Mouse (Mus musculus) T-helper 1 cell (primary cell): ENCODE measurements around the gene Hist1h3d.

Experiments
- in situ Hi-C: fragments of 300-600 bp; cut with MboI, MseI; formaldehyde crosslinking; loops from one replicate; pipeline ENCODE4 v1.15.1; 2025; ENCODE audit warnings: high pct_unique_total_duplicates

The Hist1h3d gene

DNA sequence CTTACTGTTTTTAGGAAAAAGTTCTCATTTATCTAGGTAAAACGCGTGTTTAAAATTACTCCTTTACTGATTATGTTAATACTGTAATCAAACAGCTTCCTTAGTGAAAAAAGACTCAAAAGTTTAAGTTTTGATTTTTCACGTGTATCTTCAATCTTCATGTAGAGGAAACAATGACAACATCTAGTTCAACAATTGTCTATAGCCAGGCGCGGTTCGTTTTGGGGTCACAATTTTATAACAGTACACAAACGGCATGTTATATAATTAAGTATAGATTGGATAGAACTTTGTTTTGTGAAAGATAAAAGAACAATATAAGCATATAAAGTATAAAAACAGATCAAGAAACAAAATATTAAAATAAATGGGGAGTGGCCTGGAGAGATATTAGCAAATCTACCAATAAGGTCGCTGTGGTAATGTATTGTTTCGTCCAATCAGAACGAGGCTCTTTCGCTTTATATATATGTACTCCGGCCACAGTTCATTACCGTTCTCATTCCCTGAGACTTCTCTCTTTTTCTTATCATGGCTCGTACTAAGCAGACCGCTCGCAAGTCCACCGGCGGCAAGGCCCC is at the start of gene Hist1h3d:
Gene Hist1h3d (plus strand): TSS at position 493 of the 581 bp plus-strand sequence.
- in situ Hi-C loops = no loop called here

DNA sequence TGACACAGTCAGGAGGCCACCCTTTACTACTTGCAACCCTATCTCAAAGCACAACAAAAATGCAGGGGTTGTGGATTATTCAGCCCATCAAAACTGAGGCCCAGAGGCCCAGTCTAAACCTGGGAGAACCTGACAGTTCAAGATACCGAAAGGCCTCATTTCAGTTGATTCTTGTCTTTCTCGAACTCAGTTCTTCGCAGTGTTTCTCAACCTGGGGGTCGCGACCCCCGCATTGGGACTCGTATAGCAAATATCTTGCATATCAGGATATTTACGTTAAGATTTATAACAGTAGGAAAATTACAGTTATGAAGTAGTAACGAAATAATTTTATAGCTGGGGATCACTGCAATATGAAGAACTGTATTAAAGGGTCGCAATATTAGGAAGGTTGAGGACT is 49.7 kb upstream of the Hist1h3d start:
- in situ Hi-C loops = no loop called here

DNA sequence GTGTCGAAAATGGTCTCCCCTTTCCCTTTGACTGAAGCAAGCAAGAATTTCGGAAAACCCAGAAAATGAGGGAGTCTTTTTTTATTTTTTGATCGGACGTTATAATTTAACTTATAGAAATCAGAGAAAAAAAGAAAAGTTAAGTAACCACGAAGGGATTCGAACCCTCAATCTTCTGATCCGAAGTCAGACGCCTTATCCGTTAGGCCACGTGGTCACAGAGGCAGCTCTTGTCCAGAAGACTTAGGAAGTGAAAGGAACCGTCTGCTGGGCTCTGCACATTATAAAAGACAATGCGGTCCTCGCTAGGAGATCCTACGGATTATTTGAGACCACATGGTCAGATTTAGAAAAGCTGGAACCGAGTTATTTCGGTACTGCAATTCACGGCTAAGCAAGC is 49.3 kb upstream of the Hist1h3d start:
- in situ Hi-C loops = no loop called here

DNA sequence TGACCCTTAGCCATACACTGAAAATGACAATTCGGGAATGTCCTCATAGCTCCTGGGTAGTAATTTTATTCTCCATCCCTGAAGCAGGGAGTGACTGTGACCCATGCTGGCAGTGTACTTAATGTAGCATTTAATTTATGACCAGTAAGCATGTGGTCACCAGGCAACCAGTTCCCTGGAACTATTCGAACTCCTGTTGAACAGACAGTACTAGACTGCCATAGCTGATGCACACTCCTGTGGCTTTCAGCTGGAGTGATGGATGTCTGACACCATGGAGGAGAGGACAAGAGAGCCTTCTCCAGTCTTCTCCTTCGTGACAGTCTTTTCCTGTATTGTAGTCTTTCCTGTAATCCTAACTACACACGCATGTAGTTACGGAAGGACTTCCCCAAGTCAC is 46.6 kb upstream of the Hist1h3d start:
- in situ Hi-C loops = no loop called here

DNA sequence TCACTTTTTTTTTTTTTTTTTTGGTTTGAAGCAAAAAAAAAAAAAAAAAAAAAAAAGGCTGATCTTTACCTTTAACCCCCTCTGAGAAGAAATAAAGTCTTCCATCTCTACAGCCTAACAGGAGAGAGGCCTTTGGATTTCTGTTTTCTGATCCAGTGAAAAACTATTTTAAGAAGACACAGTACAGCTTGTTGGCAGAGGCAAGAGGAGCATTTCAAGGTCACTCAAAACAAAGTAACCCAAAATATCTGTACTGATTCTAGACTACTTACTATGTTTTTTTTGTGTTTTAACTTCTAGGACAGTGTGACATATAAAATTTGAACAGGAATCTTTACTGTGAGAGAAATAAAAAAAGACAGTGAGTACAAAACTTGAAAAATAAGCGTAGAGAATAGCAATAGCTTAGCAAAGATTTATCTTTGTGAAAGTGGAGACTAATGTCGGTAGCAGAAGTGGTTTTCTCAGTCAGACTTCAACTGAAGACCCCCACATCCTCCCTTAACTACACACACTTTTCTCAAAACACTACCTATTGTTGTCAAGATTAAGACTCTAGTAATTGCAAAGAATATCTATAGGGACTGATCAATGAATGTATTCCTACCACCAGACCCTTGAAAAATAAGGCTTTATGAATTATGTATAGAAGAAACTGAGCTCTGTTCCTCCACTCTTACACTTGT is 45.9 kb upstream of the Hist1h3d start:
- in situ Hi-C loops = loop anchor here (5.0 kb wide), 1 partner anchor 1492 kb away; the partner anchor contains the start of genes Hist1h2ah and Hist1h2bk

DNA sequence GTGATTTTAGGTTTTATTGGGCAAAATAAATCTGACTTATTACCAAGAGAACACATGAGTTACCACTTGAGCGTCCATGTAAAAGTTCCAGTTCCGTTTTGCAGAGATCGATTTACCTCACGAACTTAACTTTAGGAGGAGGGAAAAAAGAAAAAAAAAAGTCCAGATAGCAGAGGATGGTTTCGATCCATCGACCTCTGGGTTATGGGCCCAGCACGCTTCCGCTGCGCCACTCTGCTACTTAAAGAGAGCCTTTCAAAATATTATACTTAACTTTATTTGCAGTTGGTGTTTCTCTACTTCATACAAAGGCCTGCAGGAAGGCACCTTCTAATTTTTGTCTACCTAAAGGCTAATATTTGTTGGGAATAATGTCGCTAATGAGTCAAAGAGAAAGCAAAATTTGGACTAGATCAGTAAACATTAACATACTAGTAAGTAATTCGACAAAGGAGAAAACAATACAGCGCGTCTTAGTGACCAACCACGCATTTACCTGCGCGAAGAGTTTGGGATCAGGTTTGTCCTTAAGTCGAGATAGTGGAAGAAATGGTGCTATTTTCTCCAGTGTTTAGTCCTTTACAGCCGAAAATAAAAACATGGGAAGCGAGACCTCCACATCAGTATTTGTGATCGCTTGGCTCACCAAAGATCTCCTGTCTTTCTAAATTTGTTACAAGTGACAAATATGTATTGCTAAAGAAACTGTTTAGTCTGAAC is 45.2 kb upstream of the Hist1h3d start:
- in situ Hi-C loops = loop anchor here (5.0 kb wide), 1 partner anchor 1493 kb away; the partner anchor contains the start of genes Hist1h2ah and Hist1h2bk

DNA sequence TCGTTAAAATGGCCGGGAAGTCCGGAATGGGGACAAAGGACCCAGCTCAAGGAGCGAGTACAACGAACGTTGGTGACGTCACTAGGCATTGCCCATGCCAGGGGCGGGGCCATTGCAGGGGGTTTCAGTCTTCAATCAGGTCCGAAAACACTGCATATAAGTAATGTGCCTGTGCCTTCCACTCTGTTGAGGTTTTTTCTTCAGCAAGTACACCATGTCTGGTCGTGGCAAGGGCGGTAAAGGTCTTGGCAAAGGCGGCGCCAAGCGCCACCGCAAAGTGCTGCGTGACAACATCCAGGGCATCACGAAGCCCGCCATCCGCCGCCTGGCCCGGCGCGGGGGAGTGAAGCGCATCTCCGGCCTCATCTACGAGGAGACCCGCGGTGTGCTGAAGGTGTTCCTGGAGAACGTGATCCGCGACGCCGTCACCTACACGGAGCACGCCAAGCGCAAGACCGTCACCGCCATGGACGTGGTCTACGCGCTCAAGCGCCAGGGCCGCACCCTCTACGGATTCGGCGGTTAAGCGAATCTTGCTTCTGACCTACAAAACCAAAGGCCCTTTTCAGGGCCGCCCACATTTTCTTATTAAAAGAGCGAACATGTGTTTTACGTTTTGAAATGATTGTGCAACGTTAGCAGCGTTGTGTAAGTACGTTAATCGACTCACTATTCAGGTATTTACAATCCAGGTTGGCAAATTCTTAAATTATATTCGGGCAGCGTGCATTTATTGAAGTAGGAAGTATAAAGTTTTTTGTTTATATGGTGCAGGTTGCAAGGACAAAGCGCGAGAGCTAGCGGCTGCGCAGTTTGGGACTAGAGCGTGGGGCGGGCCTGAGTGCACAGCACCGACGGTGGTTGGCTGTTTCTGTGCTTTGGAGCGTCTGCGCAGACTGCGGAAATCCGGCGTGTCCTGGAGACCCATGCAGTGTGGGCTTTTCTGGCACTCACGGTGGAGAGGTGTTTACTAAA is 44.4 kb upstream of the Hist1h3d start, which contains the start of gene Hist1h4h:
Gene Hist1h4h (plus strand): TSS at position 150 of the 975 bp plus-strand sequence.
- in situ Hi-C loops = loop anchor here (5.0 kb wide), 1 partner anchor 1494 kb away; the partner anchor contains the start of genes Hist1h2ah and Hist1h2bk

DNA sequence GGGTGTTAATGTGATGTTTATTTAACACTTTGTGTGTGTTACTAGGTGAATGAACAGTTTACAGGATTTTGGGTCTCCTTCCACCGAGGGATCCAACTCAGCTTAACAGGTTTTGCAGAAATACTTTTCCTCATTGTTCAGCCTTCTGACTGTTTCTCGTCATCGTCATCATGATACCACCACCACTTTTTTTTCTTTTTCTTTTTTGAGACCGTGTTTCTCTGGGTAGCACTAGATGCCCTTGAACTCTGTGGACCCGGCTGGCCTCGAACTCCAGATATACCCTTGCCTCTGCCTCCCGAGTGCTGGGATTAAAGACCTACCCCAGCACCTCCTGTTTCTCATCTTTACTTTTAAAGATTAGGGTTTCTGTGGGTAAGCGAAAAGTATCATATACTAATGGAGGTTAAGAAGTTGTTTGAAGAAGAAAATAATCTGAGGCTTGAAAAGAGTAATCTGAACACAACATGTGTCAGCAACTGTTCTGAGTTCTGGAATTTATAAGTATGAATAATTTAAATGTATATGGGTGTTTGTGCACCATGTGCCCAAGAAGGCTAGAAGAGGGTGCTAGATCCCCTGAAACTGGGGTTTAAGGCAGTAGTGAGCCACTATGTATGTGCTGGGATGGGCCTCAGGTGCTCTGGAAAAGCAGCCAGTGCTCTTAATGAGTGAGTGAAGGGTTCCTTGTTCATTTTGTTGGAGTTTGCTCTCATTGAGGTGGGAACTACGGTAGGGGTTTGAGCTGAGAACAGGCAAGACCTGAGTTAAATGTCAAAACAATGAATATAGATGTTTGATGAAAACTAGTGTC is 43.1 kb upstream of the Hist1h3d start:
- in situ Hi-C loops = loop anchor here (5.0 kb wide), 1 partner anchor 1495 kb away; the partner anchor contains the start of genes Hist1h2ah and Hist1h2bk

DNA sequence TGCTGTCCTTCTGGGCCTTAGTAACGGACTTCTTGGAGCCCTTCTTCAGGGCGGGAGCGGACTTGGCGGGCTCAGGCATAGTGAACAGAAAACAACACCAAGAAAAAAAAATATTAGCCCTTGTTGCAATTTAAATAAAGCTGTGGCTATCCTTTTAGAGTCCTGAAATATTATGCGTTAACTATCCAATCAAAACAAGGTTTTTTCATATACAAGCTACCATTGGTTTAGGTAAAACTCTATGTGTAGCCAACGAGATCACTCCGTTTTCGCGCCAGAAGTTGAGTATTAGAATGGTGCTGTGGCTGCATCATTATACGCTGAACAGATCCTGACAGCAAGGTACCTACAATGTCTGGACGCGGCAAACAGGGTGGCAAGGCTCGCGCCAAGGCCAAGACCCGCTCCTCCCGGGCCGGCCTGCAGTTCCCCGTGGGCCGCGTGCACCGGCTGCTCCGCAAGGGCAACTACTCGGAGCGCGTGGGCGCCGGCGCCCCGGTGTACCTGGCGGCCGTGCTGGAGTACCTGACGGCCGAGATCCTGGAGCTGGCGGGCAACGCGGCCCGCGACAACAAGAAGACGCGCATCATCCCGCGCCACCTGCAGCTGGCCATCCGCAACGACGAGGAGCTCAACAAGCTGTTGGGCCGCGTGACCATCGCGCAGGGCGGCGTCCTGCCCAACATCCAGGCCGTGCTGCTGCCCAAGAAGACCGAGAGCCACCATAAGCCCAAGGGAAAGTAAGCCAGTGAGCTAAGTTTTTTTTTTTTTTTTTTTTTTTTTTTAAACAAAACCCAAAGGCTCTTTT is 41.8 kb upstream of the Hist1h3d start, which contains the start of gene Hist1h2af:
Gene Hist1h2af (plus strand): TSS at position 347 of the 808 bp plus-strand sequence.
- in situ Hi-C loops = loop anchor here (5.0 kb wide), 1 partner anchor 1496 kb away; the partner anchor contains the start of genes Hist1h2ah and Hist1h2bk

DNA sequence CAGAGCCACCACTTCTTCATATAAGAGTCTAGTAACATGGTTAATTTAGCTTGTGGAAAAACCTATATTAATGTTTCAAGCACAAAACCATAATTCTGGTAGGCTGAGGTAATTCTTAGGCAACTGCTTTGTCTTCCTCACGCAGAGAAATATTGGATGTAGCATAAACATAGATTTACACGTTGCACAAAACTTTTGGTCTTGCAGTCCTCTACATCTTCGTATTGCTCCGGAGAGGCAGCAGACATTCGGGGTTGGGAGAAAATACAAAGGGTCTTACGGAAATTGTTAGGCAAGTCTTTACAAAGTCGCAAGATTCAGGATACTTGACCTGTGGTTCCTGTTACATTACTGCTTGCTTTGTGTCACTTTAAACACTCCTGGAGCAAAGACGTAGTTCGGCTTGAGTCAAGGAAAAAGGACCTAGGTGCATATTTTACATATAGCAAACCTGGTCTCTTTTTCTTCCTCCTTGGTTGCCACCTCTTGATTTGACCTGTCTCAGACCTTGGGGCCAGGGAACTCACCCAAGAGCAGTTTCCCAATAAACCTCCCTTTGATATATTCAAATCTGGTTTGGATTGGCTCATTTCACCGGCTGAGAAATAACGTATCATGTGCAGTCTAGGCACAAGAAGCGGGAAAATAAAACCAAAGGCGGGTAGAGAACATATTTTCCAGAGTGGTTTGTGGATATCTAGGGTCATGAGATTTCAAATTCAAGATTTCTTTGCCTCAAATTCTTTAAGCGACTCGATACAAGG is 41.0 kb upstream of the Hist1h3d start:
- in situ Hi-C loops = loop anchor here (5.0 kb wide), 2 partner anchors 1497 to 1817 kb away; partner anchors contain the start of genes Hist1h2ah, Hist1h2ai, Hist1h2bk and Hist1h2bl

DNA sequence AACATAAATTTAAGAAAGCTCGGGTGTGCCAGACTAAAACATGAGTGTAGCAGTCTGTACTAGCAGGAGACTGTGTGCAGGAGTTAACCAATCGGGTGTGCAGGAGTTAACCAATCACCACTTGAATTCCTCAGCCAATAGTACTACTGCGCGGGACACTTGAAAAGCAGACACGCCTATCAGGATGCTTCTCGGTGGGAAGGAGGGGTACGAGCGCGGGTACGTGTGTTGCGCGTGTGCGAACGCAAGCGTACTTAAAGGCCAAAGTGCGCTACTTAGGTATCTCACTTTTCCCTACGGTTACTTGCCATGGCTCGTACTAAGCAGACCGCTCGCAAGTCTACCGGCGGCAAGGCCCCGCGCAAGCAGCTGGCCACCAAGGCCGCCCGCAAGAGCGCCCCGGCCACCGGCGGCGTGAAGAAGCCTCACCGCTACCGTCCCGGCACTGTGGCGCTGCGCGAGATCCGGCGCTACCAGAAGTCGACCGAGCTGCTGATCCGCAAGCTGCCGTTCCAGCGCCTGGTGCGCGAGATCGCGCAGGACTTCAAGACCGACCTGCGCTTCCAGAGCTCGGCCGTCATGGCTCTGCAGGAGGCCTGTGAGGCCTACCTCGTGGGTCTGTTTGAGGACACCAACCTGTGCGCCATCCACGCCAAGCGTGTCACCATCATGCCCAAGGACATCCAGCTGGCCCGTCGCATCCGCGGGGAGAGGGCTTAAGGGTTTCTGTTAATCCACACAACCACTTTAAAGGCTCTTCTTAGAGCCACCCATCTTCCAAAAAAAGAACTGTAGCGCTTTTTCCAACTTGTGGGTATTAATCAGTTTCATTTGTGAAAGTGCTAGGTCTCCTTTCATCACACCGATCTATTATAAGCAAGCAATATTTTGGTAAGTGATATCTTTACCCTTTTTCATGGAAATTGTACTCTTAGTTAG is 40.2 kb upstream of the Hist1h3d start, which contains the start of gene Hist1h3g:
Gene Hist1h3g (plus strand): TSS at position 286 of the 939 bp plus-strand sequence.
- in situ Hi-C loops = loop anchor here (5.0 kb wide), 1 partner anchor 1818 kb away; the partner anchor contains the start of genes Hist1h2ai, Hist1h2bl and Hist1h3h

DNA sequence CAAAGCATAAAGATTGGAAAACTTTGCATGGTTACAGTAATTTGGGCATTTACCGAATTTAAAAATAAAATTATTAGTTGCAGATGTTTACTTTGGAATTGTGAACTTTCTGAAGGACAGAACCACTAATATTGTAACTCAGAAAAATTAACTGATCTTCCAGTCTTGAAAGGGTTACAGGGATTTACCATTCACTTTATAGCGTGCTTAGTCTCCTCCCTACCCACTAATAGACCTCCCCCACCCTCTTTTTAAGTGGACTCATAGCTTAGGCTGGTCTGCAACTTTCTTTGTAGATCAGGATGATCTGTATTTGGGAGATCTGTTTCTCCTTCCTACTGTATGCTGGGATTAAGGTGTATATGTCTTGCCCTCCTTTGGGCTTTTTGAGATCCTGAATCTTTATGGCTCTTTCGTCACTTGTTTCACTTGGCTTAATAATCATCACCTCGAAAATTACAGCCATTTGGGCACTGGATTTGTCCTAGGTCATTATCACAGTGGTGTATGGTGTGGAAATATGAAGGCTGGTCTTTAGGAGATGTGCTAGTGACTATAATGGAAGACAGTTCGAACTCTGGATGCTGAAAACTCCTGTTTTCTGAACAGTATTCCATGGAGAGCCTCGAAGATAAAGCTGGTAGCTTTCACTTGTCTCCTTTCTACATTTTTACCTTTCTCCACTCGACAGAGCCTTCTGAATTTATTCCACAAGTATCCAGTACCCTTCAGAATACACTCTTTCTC is 39.3 kb upstream of the Hist1h3d start:
- in situ Hi-C loops = loop anchor here (5.0 kb wide), 1 partner anchor 1819 kb away; the partner anchor contains the start of genes Hist1h2ai, Hist1h2bl and Hist1h3h

DNA sequence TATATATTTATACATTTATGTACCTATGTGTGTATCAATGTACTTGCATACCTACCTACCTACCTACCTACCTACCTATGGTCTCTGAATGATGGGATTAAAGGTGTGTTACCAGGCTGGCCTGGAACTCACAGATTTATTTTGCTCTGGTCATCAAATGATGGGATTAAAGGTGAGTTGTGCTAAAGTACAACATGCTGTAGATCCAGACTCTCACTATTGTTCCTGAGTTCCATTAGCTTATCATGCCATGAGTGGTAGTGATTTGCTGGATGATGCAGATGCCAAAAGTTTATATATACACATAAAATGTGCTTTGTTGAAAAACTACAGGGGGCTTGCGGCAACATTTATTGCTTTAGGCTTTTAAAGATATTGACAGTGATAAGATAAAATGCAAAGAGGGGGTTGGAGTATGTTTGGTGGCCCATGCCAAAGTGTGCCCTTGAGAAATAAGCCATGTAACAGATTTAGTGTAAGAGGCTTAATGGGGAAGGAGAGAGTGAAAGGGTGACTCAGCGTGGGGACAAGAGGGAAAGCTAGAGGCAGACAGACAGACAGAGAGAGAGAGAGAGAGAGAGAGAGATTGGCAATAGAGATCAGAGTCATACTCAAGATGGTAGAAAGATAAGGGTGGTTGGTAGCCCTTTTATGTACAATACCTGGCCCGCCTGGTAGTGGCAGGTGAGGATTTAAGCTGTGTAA is 38.4 kb upstream of the Hist1h3d start:
- in situ Hi-C loops = loop anchor here (5.0 kb wide), 1 partner anchor 1820 kb away; the partner anchor contains the start of genes Hist1h2ai, Hist1h2bl and Hist1h3h

DNA sequence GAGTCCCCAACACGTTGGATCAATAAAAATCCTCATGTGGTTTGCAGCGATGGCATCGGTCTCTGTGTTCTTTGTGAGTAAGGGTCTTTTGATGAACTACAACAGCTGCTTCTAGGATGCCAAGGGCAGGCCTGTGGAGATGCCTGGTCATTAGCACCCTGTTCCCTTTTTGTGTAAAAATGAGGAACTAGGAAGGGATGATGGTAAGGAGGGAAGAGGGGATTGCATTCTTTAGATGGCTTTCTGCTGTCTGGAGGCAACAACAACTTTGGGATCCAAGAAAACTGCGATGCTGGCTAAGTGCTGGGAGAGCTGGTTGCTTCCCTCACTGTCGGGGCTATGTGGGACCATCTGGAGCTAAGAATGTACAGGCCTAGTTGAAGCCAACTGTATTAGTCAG is 37.3 kb upstream of the Hist1h3d start:
- in situ Hi-C loops = loop anchor here (5.0 kb wide), 1 partner anchor 1821 kb away; the partner anchor contains the start of genes Hist1h2ai, Hist1h2bl and Hist1h3h

DNA sequence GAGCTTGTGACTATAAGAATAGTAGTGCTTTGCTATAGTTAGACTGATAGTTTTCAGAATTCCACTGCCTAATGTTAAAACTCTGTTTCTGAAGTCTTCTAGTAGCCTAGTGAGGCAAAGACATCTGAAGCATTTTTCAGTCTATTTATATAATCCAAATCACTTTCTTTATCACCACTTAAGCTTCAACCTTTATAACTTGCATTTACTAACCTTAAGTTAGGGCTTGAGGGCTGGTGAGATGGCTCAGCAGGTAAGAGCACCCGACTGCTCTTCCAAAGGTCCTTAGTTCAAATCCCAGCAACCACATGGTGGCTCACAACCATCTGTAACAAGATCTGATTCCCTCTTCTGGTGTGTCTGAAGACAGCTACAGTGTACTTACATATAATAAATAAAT is 35.7 kb upstream of the Hist1h3d start:
- in situ Hi-C loops = loop anchor here (5.0 kb wide), 1 partner anchor 1823 kb away; the partner anchor contains the start of genes Hist1h2ai, Hist1h2bl and Hist1h3h
